Mouse (Mus musculus): ENCODE results near the gene Calm5.
"Not testable (repeated sequence)": the region's sequence is repeated elsewhere in the genome, so short reads cannot be mapped to it uniquely, and the experiment has no call there.

Calm5 gene

GRCm38 (mm10) chr13:3853648-3854333, at the start of gene Calm5:
Calm5 (plus strand) TSS chr13:3854173.
- DNase-seq (ENCODE audit: low read depth, low spot score), result not testable (repeated sequence)

DNA sequence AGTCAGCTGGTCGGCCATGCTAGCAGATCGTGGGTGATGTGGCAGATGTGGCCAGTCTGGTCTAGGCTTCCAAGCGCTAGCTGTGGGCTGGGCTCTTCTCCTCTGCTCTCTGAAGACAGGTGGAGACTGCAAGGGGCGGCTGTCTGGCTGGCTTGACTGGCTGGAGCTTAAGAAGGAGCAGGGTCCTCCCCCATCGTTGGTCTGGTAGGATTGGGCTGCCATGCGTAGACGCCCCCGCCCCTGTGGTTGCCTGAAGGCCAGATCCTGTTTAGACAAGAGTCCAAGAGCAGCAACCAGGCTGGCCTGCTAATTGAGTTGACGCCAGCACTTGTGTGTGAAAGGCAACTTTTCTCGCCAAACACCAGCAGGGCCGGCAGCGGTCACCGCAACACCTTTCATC, 49.8 kb upstream of the Calm5 start, which contains the start of gene Calml3:
Gene Calml3, minus strand, starts transcription at position 131 of the 400 bp plus-strand sequence.
- no peak for DNase-seq (ENCODE audit: low read depth, low spot score)

GRCm38 (mm10) chr13:3805132-3805531, 48.8 kb upstream of the Calm5 start:
- no peak for DNase-seq (ENCODE audit: low read depth, low spot score)

GRCm38 (mm10) chr13:3805638-3806037, 48.3 kb upstream of the Calm5 start:
- no peak for DNase-seq (ENCODE audit: low read depth, low spot score)

- DNase-seq (ENCODE audit: low read depth, low spot score), result no peak
Measured at GRCm38 (mm10) chr13:3807131-3807827, 46.7 kb upstream of the Calm5 start.

DNA sequence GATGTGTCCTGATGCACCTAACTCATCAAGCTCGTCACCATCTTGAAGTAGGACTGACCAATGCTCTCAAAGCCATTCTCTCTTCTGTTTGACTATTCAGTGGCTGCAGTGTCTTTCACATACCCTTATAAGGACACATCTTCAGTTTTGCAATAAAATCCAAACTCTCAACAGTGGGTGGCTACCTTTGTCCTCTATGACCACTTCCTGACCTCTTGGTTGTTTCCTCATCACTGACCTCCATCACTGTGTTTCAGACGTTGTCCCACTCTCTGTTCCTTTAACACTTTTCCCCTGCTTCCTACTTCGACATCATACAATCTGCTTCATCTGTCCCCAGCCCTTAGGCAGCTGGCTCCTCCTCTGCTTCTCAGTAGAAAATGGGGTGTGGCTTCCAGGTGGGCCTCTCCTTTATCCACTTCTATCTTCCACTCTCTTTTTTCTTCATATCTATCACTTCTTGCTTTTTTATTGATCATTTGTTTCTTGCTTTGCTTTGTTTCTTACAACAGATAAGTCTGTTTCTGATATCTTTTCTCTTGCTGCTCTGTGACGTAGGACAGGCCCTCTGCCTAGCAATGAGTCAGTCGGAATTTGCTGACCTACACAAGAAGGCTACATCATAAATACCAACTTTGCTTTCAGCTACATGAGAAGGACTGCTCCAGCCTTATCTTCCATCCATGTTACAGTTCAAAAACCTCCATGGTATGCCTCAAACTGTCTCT, 35.8 kb upstream of the Calm5 start:
- DNase-seq (ENCODE audit: low read depth, low spot score), result no peak

DNA sequence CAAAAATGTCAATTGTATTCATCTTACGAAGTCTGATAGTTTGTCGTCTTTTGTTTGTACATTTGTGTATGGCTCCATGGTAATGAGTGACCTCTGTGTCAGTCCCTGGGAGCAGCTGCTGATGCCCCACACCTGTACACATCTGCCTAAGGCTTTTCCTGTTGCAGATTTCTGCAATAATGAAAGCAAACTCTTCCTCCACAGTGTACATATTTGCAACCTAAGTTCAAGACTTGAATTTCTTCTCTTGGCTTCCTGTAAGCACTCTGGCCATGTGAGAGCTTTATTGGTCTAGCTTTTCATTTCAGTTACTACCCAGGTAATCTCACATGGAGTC, 35.3 kb upstream of the Calm5 start:
- DNase-seq (ENCODE audit: low read depth, low spot score), result no peak

DNA sequence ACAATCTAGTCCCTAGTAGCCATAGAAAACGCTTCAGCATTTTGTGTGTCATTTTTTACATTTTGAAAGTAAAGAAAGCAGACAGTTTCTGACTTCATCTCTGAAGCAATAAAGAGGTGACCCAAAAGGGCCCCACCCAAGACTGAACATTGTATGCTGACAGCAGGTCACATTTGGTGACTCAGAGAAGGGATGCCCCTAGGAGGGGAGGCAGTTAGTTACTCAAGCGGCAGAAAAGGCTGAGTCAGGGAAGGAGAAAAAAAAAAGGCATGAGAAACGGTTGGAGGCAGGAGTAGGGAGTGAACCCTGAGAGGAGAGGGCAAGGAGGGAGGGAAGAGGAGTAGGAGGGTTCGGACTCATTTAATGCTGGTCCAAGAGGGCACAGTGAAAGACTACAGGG, 31.9 kb upstream of the Calm5 start:
- no peak for DNase-seq (ENCODE audit: low read depth, low spot score)

- no peak for DNase-seq (ENCODE audit: low read depth, low spot score)
Measured at GRCm38 (mm10) chr13:3825726-3826125, 28.2 kb upstream of the Calm5 start.

GRCm38 (mm10) chr13:3831546-3831945, 22.4 kb upstream of the Calm5 start:
- no peak for DNase-seq (ENCODE audit: low read depth, low spot score)

GRCm38 (mm10) chr13:3831994-3832393, 22.0 kb upstream of the Calm5 start:
- DNase-seq (ENCODE audit: low read depth, low spot score), result no peak

GRCm38 (mm10) chr13:3832450-3832849, 21.5 kb upstream of the Calm5 start:
- no peak for DNase-seq (ENCODE audit: low read depth, low spot score)

DNA sequence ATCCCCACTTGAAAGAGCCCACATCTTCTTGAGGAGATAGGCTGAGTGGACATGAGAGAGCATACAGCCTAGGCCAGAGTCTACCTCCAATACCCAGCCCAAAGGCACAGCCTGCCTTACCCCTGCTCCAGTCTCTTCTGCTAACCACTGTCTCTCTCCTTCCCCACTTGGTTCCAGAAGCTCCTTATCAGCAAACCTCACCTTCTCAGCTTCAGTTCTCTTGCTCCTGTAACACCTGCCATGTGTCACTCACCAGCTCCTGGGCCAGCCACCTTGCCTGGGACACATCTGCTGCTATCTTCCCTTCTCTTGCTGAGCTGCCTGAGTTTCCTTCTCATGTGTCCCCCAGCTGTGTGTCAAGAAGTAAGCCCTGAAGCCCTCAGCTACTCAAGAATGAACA, 20.3 kb upstream of the Calm5 start:
- DNase-seq (ENCODE audit: low read depth, low spot score), result not testable (repeated sequence)

GRCm38 (mm10) chr13:3837312-3837807, 16.6 kb upstream of the Calm5 start, which contains the start of gene Calm4:
Calm4 (plus strand) TSS chr13:3837757.
- DNase-seq (ENCODE audit: low read depth, low spot score), result not testable (repeated sequence)

- DNase-seq (ENCODE audit: low read depth, low spot score), result not testable (repeated sequence)
Measured at GRCm38 (mm10) chr13:3840662-3841061, 13.3 kb upstream of the Calm5 start.

GRCm38 (mm10) chr13:3850330-3850729, 3.6 kb upstream of the Calm5 start:
- no peak for DNase-seq (ENCODE audit: low read depth, low spot score)

- DNase-seq (ENCODE audit: low read depth, low spot score), result no peak
Measured at GRCm38 (mm10) chr13:3854856-3855255, 883 bp downstream of the Calm5 start.

DNA sequence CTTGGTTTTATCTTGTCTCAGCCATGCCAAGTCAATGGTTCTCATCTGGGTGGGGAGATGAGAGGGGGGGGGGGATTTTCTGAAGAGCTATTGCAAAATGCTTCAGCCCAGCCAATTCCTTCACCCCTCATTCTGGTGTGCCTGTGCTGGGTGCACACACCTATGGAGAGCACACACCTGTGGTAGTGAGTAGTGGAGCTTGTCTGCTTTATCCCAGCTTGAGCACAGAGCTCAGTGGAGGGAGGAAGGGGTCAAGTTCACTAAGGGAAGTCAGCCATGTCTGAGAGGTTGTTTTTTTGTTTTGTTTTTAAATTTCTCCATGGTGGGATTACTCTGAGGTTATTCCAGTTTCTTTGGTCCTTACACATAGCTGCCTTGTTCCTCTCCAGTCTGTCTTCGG, 2.3 kb downstream of the Calm5 start:
- no peak for DNase-seq (ENCODE audit: low read depth, low spot score)

DNA sequence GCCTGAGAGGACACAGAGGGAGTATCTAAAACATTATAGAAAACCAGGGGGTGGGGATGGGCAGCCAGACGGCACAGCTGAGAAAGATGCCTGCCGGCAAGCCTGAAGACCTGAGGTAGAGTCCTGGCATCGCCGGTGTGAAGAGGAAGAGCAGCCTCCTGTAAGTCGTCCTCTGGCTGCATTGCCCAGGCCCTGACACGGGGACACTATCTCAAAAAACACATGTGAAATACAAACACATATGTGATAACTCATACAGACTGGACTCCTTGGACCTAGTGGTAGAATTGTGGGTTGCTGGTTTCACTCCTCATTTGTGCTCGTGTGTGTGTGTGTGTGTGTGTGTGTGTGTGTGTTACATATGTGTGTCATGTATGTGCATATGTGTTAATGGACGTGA, 7.3 kb downstream of the Calm5 start:
- no peak for DNase-seq (ENCODE audit: low read depth, low spot score)

DNA sequence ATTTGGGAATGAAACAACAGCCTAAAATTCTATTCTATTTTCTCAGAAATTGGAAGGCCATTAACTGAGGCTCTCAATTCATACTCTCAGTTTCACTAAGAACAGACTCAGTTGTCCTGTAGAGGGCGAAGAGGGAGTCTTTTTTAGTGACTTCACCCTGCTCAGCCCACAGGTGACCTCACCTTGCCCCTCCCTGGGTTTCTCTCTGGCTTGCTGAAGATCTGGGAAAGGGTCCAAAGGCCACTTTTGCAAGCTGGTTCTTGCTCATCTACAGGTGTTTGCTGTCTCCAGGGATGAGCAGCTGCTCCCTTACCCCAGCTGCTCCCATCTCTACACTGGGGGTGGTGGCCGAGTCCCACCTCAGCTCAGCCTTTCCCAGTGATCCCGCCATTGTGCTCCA, 8.4 kb downstream of the Calm5 start:
- DNase-seq (ENCODE audit: low read depth, low spot score), result no peak

DNA sequence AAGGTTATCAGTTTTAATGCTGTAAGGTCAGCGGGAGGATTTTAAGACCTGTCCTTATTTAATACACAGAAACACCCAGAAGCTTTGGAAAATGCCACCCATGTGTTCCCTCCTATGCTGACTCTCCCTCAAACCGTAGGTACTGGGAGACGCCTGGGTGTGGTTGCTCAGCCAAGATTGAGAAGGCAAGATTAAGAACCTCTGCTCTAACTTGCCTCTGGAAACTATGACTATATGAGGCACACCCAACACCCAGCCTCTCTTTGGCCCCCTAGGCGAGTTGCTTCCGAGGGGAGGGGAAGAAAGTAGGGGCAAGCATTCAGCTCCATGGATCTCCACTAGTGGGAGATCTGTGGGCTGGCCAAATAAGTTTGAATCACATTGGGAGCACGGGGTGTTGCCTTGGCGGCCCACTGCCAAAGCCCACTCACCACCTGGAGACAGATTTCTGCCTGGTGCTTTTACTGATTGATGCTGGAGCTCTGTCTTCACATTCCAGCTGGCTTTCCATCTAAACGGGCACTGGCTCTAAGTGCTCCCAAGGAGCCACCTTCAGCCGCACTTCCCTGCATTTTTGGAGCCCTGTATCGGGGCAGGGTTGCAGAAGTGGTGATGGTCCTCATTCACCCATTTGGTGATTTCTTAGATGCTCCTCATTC, 9.1 kb downstream of the Calm5 start:
- DNase-seq (ENCODE audit: low read depth, low spot score), result no peak
